Mouse (Mus musculus) erythroblast, embryonic 14.5 days (primary cell): ENCODE results near the gene Pycard. TPM values are rescaled to one million over a fixed set of nuclear protein-coding genes. Genes with fewer than 3 reads are reported as not detected.
"Not testable (repeated sequence)": the region's sequence is repeated elsewhere in the genome, so short reads cannot be mapped to it uniquely, and the experiment has no call there.

Experiments
- H3K27me3 ChIP-seq: 2 replicates; pipeline ENCODE4 v1.6.1; 2012; ENCODE audit warnings: inconsistent platforms; ENCODE audit not compliant: control insufficient read depth
- H3K36me3 ChIP-seq: 2 replicates; pipeline ENCODE4 v1.6.1; 2012; ENCODE audit warnings: mild to moderate bottlenecking, inconsistent platforms; ENCODE audit not compliant: control insufficient read depth
- H3K4me1 ChIP-seq: 2 replicates; pipeline ENCODE4 v1.6.1; 2012; ENCODE audit warnings: inconsistent platforms; ENCODE audit not compliant: control insufficient read depth
- H3K4me3 ChIP-seq: replicated peaks from 2 replicates; pipeline ENCODE3; 2012; ENCODE audit warnings: moderate library complexity, mild to moderate bottlenecking, inconsistent platforms
- H3K9me3 ChIP-seq: 2 replicates; pipeline ENCODE4 v1.6.1; 2012; ENCODE audit warnings: low read length, inconsistent platforms, mixed read lengths; ENCODE audit not compliant: control insufficient read depth
- GATA1 ChIP-seq: IDR thresholded peaks from 2 replicates; pipeline ENCODE4 v1.6.1; 2012; ENCODE audit warnings: low read length, inconsistent platforms, mixed read lengths
- TAL1 ChIP-seq: IDR thresholded peaks from 3 replicates; pipeline ENCODE4 v1.6.1; 2012; ENCODE audit warnings: low read length, inconsistent platforms, mixed read lengths
- polyA plus RNA-seq: library from polyadenylated mRNA; stranded (reverse); fragments of >175 nt; gene quantifications from 2 replicates; pipeline ENCODE4 v1.2.3, GENCODE M21; 2012

Pycard gene
- polyA plus RNA-seq, 1 experiment: 0.19 TPM

GRCm38 (mm10) chr7:128023565-128023964, 29.9 kb upstream of the Pycard start:
- Histone ChIP-seq H3K4me1 (no peaks in the 10 kb centered on the region), H3K36me3 (no peaks in the 10 kb centered on the region), H3K4me3 (no peak overlapping the region), H3K9me3 (no peaks in the 10 kb centered on the region), H3K27me3 (no peaks in the 10 kb centered on the region)
- TF ChIP-seq TAL1 (no peak), GATA1 (no peak)

GRCm38 (mm10) chr7:128022974-128023373, 29.3 kb upstream of the Pycard start:
- no peak overlapping the region for H3K4me3 ChIP-seq
- TF ChIP-seq GATA1 (no peak), TAL1 (no peak)
- H3K27me3 ChIP-seq: no peaks in the 10 kb centered on the region
- H3K4me1 ChIP-seq: no peaks in the 10 kb centered on the region
- H3K36me3 ChIP-seq: no peaks in the 10 kb centered on the region
- H3K9me3 ChIP-seq: 0 out of 2 replicates have a peak, but pooled peaks cover 3% of the 10 kb centered on the region

- Histone ChIP-seq H3K4me3 (no peak overlapping the region), H3K36me3 (no peaks in the 10 kb centered on the region), H3K27me3 (no peaks in the 10 kb centered on the region), H3K9me3 (0 out of 2 replicates have a peak, but pooled peaks cover 3% of the 10 kb centered on the region), H3K4me1 (no peaks in the 10 kb centered on the region)
- no peak for TF ChIP-seq TAL1
- TF ChIP-seq GATA1: no peak
Measured at GRCm38 (mm10) chr7:128019187-128019586, 25.5 kb upstream of the Pycard start.

- no peak overlapping the region for H3K4me3 ChIP-seq
- no peaks in the 10 kb centered on the region for H3K27me3 ChIP-seq
- TF ChIP-seq GATA1 (no peak), TAL1 (no peak)
- no peaks in the 10 kb centered on the region for H3K36me3 ChIP-seq
- H3K9me3 ChIP-seq: 0 out of 2 replicates have a peak, but pooled peaks cover 3% of the 10 kb centered on the region
- no peaks in the 10 kb centered on the region for H3K4me1 ChIP-seq
Measured at GRCm38 (mm10) chr7:128018275-128018674, 24.6 kb upstream of the Pycard start.

- no peak overlapping the region for H3K4me3 ChIP-seq
- TF ChIP-seq TAL1 (no peak), GATA1 (no peak)
- H3K9me3 ChIP-seq: 0 out of 2 replicates have a peak, but pooled peaks cover 3% of the 10 kb centered on the region
- no peaks in the 10 kb centered on the region for H3K27me3 ChIP-seq
- H3K36me3 ChIP-seq: no peaks in the 10 kb centered on the region
- H3K4me1 ChIP-seq: no peaks in the 10 kb centered on the region
Measured at GRCm38 (mm10) chr7:128016650-128017049, 23.0 kb upstream of the Pycard start.

- not testable (repeated sequence) for H3K4me1 ChIP-seq
Measured at GRCm38 (mm10) chr7:128016134-128016533, 22.5 kb upstream of the Pycard start.

GRCm38 (mm10) chr7:128013116-128013515, 19.4 kb upstream of the Pycard start:
- 0 out of 2 replicates have a peak, but pooled peaks cover under 1% of the 10 kb centered on the region for H3K9me3 ChIP-seq
- no peak for TF ChIP-seq GATA1
- no peak for TF ChIP-seq TAL1
- no peak overlapping the region for H3K4me3 ChIP-seq
- H3K36me3 ChIP-seq: no peaks in the 10 kb centered on the region
- H3K4me1 ChIP-seq: no peaks in the 10 kb centered on the region
- H3K27me3 ChIP-seq: no peaks in the 10 kb centered on the region

More at GRCm38 (mm10) chr7:128016134-128016533, 22.5 kb upstream of the Pycard start:
- H3K27me3 ChIP-seq, H3K9me3 ChIP-seq, H3K36me3 ChIP-seq, H3K4me3 ChIP-seq: not testable (repeated sequence)

GRCm38 (mm10) chr7:128012136-128012780, 18.6 kb upstream of the Pycard start:
- Histone ChIP-seq H3K27me3 (no peaks in the 10 kb centered on the region), H3K4me1 (no peaks in the 10 kb centered on the region), H3K9me3 (no peaks in the 10 kb centered on the region), H3K36me3 (no peaks in the 10 kb centered on the region), H3K4me3 (no peak overlapping the region)
- no peak for TF ChIP-seq GATA1

- H3K9me3 ChIP-seq: no peaks in the 10 kb centered on the region
- H3K36me3 ChIP-seq: no peaks in the 10 kb centered on the region
- no peaks in the 10 kb centered on the region for H3K4me1 ChIP-seq
- no peak overlapping the region for H3K4me3 ChIP-seq
- TF ChIP-seq TAL1 (no peak), GATA1 (no peak)
- peaks cover 2% of the 10 kb centered on the region; the same call in 1 of the 2 replicates for H3K27me3 ChIP-seq
Measured at GRCm38 (mm10) chr7:128009715-128010340, 16.2 kb upstream of the Pycard start.
